Mouse (Mus musculus): Measurements from ENCODE around the gene 1700037C18Rik. TPM values are rescaled to one million over a fixed set of nuclear protein-coding genes. Genes with fewer than 3 reads are reported as not detected.

The 1700037C18Rik gene
- total RNA-seq (2021): 1 to 10 TPM; 5.8 to 6.9 TPM

- DNase-seq: peak; percentile 93
Observed at GRCm38 (mm10) chr16:3908537-3909111, at the start of gene 1700037C18Rik, which contains the start of gene Cluap1. TSS of gene 1700037C18Rik (minus strand) at chr16:3908689. TSS of gene Cluap1 (plus strand) at chr16:3908801.

DNA sequence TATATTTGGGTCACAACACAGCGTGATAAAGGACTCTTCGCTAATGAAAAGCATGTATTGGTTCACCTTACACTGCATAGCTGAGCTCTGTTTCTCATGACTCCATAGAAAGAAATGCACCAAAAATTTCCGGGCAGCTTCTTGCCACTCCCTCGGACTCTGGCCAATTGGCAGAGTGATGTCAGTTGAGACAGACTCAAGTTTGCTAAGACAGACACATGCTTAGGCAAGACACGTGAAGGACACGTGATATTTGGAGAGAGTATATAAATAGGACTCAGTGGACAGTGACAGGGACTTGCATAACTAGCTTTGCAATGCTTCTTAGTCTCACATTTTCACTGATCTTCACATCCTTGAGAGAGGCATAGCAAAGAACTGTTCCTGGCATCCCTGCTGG, 47.9 kb upstream of the 1700037C18Rik start:
- peak; percentile 18 for DNase-seq

DNA sequence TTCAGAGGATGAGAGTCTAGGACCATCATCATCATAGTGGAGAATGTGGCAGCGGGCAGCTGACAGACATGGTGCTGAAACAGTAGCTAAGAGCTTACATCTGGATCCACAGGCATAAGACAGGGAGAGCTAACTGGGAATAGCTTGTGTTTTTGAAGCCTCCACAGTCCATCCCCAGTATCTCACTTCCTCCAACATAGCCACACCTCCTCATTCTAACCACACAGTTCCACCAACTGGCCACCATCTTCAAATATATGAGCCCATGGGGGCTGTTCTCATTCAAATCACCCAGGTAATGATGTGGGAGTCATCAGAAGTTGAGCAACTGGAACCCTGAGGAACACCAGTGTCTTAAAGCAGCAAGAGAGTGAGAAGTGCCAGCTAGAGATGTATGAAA, 42.7 kb upstream of the 1700037C18Rik start:
- no peak for DNase-seq

- no peak for DNase-seq
Observed at GRCm38 (mm10) chr16:3934701-3935100, 26.2 kb upstream of the 1700037C18Rik start.

- DNase-seq: no peak
Observed at GRCm38 (mm10) chr16:3934091-3934490, 25.6 kb upstream of the 1700037C18Rik start.

- no peak for DNase-seq
Observed at GRCm38 (mm10) chr16:3933536-3933935, 25.0 kb upstream of the 1700037C18Rik start.

DNA sequence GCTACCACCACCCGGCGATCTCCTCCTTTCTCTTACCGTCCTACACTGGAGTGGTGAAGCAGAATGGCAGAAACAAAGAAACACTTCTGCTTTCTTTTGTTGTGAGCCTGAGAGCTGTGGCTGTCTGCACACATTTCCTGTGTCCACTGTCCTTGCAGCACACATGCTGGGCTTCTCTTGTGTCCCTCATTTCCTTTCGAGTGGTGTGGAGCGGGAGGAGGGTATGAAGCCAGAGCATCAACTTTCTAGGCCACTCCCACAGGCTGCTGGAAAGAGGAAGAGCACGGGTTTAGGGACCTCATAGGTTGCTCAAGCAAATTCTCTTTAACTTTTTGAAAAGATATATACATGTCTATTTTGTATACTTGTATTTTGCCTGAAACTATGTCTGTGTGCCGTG, 20.7 kb upstream of the 1700037C18Rik start:
- DNase-seq: no peak

GRCm38 (mm10) chr16:3928582-3928981, 20.1 kb upstream of the 1700037C18Rik start:
- DNase-seq: no peak

DNA sequence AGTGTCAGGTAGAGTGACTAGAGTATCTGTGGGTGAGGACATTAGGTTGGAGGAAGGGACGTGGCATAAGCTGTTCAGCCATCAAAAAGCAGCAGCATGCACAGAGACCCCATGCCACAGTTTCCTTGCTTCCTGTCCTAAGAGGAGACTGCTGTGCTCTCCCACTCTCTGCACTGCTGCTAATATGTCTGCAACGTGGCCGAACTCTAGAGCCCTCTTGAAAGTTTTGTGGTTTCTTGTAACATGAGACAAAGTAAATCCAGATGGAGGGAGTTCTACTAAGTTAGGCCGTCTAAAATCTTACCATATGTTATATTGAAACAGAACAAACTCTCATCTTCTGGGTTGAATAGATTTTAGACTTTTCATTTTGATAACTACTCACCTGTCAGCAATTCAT, 15.5 kb upstream of the 1700037C18Rik start:
- DNase-seq: no peak

GRCm38 (mm10) chr16:3923515-3923914, 15.0 kb upstream of the 1700037C18Rik start:
- DNase-seq: no peak

DNA sequence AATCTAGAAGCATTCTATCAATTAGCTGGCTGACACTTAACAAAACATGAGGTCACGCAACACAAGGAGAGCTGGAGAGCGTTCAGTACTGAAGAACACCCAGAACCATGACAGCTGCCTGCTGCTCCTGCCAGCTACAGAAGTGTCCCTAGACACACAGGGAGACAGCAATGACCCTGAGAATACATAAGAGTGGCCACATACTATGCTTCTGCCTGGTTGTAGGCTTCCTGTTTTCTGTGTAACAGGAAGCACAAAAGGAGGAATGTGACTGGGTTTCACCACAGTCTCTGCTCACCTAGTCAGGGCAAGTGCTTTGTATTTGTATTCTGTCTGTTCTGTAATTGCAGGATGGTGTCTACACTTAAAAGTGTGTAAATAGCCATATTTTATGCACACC, 12.3 kb upstream of the 1700037C18Rik start:
- no peak for DNase-seq

DNA sequence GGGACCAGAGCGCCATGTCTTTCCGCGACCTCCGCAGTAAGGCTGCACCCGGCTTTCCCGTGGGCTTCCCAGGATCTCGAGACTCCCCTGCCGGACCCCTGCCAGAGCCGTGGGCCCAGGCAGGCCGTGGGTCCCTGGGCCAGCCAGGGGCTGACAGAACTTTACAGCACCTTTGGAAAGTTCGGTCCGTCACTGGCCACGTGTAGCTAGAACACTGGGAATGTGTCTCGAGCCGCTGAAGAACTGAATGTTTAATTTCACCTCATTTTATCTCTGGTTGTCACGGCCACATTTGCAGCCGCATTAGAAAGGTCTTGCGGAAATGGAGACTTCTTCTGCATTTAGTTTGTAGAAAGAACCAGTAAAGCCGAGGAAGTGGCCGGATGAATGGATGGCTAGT, 629 bp upstream of the 1700037C18Rik start:
- DNase-seq: no peak

GRCm38 (mm10) chr16:3907471-3907870, 1.0 kb downstream of the 1700037C18Rik start:
- no peak for DNase-seq

DNA sequence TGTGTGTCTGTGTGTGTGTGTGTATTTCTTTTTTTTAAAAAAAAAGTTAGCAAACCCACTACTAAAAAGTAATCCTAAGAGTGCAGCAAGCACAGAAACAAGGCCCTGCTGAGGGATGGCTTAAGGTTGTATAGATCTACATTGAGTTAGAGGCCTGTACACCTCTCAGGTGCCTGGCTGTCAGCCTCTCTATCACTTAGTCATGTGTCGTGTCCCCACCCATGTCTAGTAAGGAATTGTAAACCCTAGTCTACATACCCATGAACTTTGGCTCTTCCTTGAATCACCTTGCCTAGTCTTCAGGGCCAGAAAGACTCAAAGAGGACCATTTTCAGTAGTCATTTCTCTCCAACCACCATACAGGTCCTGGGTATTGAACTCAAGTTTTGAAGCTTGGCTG, 11.9 kb downstream of the 1700037C18Rik start:
- no peak for DNase-seq

DNA sequence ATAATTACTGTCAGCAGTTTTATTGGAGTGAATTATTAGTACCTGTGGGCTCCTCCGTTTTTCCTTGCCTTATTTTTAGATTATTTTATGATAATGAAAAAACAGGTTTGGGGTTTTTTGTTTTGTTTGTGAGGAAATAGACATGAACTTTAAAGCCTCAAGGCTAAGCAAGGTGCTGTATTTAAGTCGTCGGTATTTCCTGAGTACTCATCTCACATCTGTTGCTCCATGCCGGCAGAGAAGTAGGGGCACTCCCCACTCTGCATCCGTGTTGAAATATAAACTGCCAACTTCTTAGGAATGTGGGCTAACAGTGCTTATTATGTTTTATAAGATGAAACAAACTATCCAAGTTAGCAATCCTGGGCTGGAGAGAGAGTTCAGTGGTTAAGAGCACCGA, 12.4 kb downstream of the 1700037C18Rik start:
- no peak for DNase-seq

- peak; percentile 44 for DNase-seq
Observed at GRCm38 (mm10) chr16:3895173-3895792, 13.2 kb downstream of the 1700037C18Rik start.

DNA sequence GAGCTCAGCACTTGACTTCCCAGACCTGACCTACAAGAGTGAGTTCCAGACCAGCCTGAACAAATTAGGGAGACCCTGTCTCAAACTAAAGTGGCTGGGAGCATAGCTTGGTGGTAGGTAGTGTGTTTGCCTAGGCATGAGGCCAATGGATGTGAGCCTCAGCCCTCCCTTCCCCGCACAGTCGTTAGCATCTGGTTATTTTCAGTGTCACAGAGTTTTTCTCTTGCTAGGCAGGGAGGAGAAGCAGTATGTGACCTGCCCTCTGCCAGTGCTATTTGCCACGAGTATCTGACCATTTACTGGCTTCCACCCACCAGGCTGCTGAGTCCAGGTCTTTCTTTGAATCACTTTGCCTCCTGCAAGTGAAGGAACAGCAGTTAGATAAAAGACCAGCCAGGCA, 14.8 kb downstream of the 1700037C18Rik start:
- DNase-seq: no peak

GRCm38 (mm10) chr16:3891621-3892295, 16.7 kb downstream of the 1700037C18Rik start:
- DNase-seq: no peak

GRCm38 (mm10) chr16:3885065-3885670, 23.3 kb downstream of the 1700037C18Rik start:
- DNase-seq: no peak

DNA sequence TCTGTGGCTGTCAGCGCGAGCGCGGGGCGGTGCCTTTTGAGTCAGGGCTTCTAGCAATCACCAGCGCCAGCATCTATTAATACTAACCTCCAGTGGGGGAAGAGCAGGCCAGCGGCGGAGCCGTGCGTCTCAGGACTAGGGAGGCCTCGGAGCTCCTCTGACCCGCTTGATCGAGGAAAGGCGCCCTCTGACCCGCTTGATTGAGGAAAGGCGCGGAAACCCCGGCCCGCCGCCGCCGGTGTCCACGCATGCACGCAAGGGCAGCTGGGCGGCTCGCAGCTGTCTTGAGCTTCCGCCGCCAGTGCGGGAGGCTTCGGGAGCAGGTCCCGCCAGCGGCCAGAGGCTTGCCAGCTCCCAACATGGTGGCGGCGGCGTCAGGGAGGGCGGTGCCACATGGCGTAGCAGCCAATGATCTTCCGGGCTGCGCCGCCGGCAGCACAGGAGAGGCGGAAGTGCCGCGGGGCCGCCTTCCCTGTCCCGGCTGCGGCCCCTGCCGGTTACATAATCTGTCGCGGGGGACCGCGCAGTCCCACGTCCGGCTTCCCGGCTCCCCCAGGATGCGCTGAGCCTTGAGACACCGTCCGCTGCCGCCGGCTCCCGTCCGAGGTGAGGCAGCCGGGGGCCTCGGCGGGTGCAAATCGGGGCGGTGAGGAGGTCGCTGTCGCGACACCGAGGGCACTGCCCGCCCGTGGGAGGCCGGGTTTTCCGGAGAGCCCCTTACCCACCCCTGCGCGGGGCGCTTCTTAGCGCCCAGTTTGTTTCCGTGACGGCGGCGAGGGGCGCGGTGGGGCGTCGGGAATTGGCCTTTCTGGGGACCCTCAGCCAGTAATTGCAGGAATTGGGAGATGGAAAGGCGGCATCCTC, 24.1 kb downstream of the 1700037C18Rik start, which contains the start of the genes Zfp597 and Gm20695:
TSS of gene Zfp597 (minus strand) at position 361 of the 864 bp plus-strand sequence.
TSS of gene Gm20695 (plus strand) at position 448 of the 864 bp plus-strand sequence.
- DNase-seq: peak; percentile 97

GRCm38 (mm10) chr16:3876346-3876745, 32.1 kb downstream of the 1700037C18Rik start:
- DNase-seq: no peak

Data from heart, postnatal 4 days (tissue).